Mouse (Mus musculus): ENCODE data around the gene Tcte1. TPM values are rescaled to one million over a fixed set of nuclear protein-coding genes. Genes with fewer than 3 reads are reported as not detected.

Tcte1 gene
- total RNA-seq, 2 experiments from 2014 or later: 1.1 to 1.3 TPM

GRCm38 (mm10) chr17:45495398-45495797 is 27.8 kb upstream of the Tcte1 start:
- DNase-seq (ENCODE audit: extremely low spot score in 1 of 2, low spot score in 2 of 2): no peak
- intact Hi-C loops (cut with DNase I): no loop called here
- H3K4me3 ChIP-seq: no peak overlapping the region
- no peak for TF ChIP-seq CTCF (IDR thresholded peaks at IDR 0.05)
- no peak overlapping the region for H3K27ac ChIP-seq

GRCm38 (mm10) chr17:45498397-45498796 is 24.8 kb upstream of the Tcte1 start:
- no peak for TF ChIP-seq CTCF (IDR thresholded peaks at IDR 0.05)

GRCm38 (mm10) chr17:45499516-45499915 is 23.7 kb upstream of the Tcte1 start:
- intact Hi-C loops (cut with DNase I): no loop called here
- H3K4me3 ChIP-seq: no peak overlapping the region
- no peak; the same call in 1 of the 2 replicates for TF ChIP-seq CTCF (IDR thresholded peaks at IDR 0.05)
- H3K27ac ChIP-seq: no peak overlapping the region
- DNase-seq (ENCODE audit: extremely low spot score in 1 of 2, low spot score in 2 of 2): no peak

More at GRCm38 (mm10) chr17:45498397-45498796, 24.8 kb upstream of the Tcte1 start:
- no peak overlapping the region for H3K4me3 ChIP-seq
- intact Hi-C loops (cut with DNase I): no loop called here
- no peak overlapping the region for H3K27ac ChIP-seq
- DNase-seq (ENCODE audit: extremely low spot score in 1 of 2, low spot score in 2 of 2): no peak

GRCm38 (mm10) chr17:45500981-45501380 is 22.3 kb upstream of the Tcte1 start:
- Histone ChIP-seq H3K27ac (no peak overlapping the region), H3K4me3 (no peak overlapping the region)
- intact Hi-C loops (cut with DNase I): no loop called here
- no peak for TF ChIP-seq CTCF (IDR thresholded peaks at IDR 0.05)
- DNase-seq (ENCODE audit: extremely low spot score in 1 of 2, low spot score in 2 of 2): no peak

GRCm38 (mm10) chr17:45502324-45502723 is 20.9 kb upstream of the Tcte1 start:
- no peak overlapping the region for H3K4me3 ChIP-seq
- DNase-seq (ENCODE audit: extremely low spot score in 1 of 2, low spot score in 2 of 2): no peak
- TF ChIP-seq CTCF (IDR thresholded peaks at IDR 0.05): no peak
- intact Hi-C loops (cut with DNase I): no loop called here
- H3K27ac ChIP-seq: no peak overlapping the region

GRCm38 (mm10) chr17:45503301-45503973 is 19.8 kb upstream of the Tcte1 start:
- intact Hi-C loops (cut with DNase I): no loop called here
- Histone ChIP-seq H3K27ac (no peak overlapping the region), H3K4me3 (no peak overlapping the region)
- TF ChIP-seq CTCF (IDR thresholded peaks at IDR 0.05): no peak
- no peak for DNase-seq (ENCODE audit: extremely low spot score in 1 of 2, low spot score in 2 of 2)

GRCm38 (mm10) chr17:45505941-45506465 is 17.2 kb upstream of the Tcte1 start:
- H3K4me3 ChIP-seq: no peak overlapping the region
- no peak for TF ChIP-seq CTCF (IDR thresholded peaks at IDR 0.05)
- no peak for DNase-seq (ENCODE audit: extremely low spot score in 1 of 2, low spot score in 2 of 2)
- no peak overlapping the region; the same call in 1 of the 2 replicates for H3K27ac ChIP-seq
- intact Hi-C loops (cut with DNase I): loop anchor here (2.0 kb wide), 1 partner anchor 27 kb away; no protein-coding TSS in a partner anchor

GRCm38 (mm10) chr17:45506700-45507189 is 16.5 kb upstream of the Tcte1 start, which contains the start of gene Aars2:
TSS of gene Aars2 (plus strand) at chr17:45506841.
- Histone ChIP-seq H3K27ac (peak within 1 kb of the TSS; percentile 99), H3K4me3 (peak within 1 kb of the TSS; percentile 67)
- peak; percentile 90 to 91 for DNase-seq (ENCODE audit: extremely low spot score in 1 of 2, low spot score in 2 of 2)
- intact Hi-C loops (cut with DNase I): loop anchor here (2.0 kb wide), 1 partner anchor 28 kb away; no protein-coding TSS in a partner anchor
- TF ChIP-seq CTCF (IDR thresholded peaks at IDR 0.05): peak; percentile 80

- DNase-seq (ENCODE audit: extremely low spot score in 1 of 2, low spot score in 2 of 2): no peak
- no peak for TF ChIP-seq CTCF (IDR thresholded peaks at IDR 0.05)
- H3K4me3 ChIP-seq: no peak overlapping the region
- intact Hi-C loops (cut with DNase I): no loop called here
- H3K27ac ChIP-seq: no peak overlapping the region
These were observed 12.4 kb upstream of the Tcte1 start for GRCm38 (mm10) chr17:45510871-45511270.

GRCm38 (mm10) chr17:45511757-45512156 is 11.5 kb upstream of the Tcte1 start:
- intact Hi-C loops (cut with DNase I): no loop called here
- TF ChIP-seq CTCF (IDR thresholded peaks at IDR 0.05): no peak

GRCm38 (mm10) chr17:45515204-45515726 is 8.0 kb upstream of the Tcte1 start:
- H3K27ac ChIP-seq: no peak overlapping the region
- no peak for TF ChIP-seq CTCF (IDR thresholded peaks at IDR 0.05)
- intact Hi-C loops (cut with DNase I): no loop called here
- no peak for DNase-seq (ENCODE audit: extremely low spot score in 1 of 2, low spot score in 2 of 2)
- no peak overlapping the region for H3K4me3 ChIP-seq

More at GRCm38 (mm10) chr17:45511757-45512156, 11.5 kb upstream of the Tcte1 start:
- H3K4me3 ChIP-seq: no peak overlapping the region
- no peak for DNase-seq (ENCODE audit: extremely low spot score in 1 of 2, low spot score in 2 of 2)
- no peak overlapping the region for H3K27ac ChIP-seq

- intact Hi-C loops (cut with DNase I): loop anchor here (1.0 kb wide), 1 partner anchor 36 kb away; no protein-coding TSS in a partner anchor
- TF ChIP-seq CTCF (IDR thresholded peaks at IDR 0.05): no peak
- no peak overlapping the region for H3K4me3 ChIP-seq
- no peak for DNase-seq (ENCODE audit: extremely low spot score in 1 of 2, low spot score in 2 of 2)
- H3K27ac ChIP-seq: no peak overlapping the region
These were observed 7.4 kb upstream of the Tcte1 start for GRCm38 (mm10) chr17:45515806-45516205.

Measured in left cerebral cortex, adult 2 months (tissue).